Mouse (Mus musculus) ES-E14 (cell line): ENCODE results near the gene Dpf1. TPM values are rescaled to one million over a fixed set of nuclear protein-coding genes. Genes with fewer than 3 reads are reported as not detected.
A peak's percentile ranks its signal among the peaks of the same experiment; 100 is the strongest.

Source experiments
- DNase-seq: peaks from one replicate; pipeline ENCODE4 v3.0.0-alpha.2; 2013; ENCODE audit warnings: low read depth, low spot score
- H3K27ac ChIP-seq: 2 replicates; pipeline ENCODE4 v1.5.1; 2012; ENCODE audit warnings: low read depth, mild to moderate bottlenecking, low read length, moderate library complexity, mixed read lengths; ENCODE audit not compliant: poor library complexity, insufficient read depth, severe bottlenecking
- H3K36me3 ChIP-seq: 2 replicates; pipeline ENCODE4 v1.6.1; 2012; ENCODE audit warnings: mild to moderate bottlenecking, low read length, moderate library complexity, mixed read lengths; ENCODE audit not compliant: control insufficient read depth, poor library complexity, insufficient read depth, severe bottlenecking
- H3K4me1 ChIP-seq, 2 experiments: fragments of 150-350 bp in 1 of 2; sonication (generic) in 1 of 2; 2 replicates each; pipeline ENCODE4 v1.6.1; 2012; ENCODE audit warnings: low read length in 2 of 2, mild to moderate bottlenecking in 1 of 2, mixed read lengths in 1 of 2; ENCODE audit not compliant: control insufficient read depth in 2 of 2, insufficient read depth in 2 of 2, poor library complexity in 1 of 2
- H3K4me3 ChIP-seq, 2 experiments: fragments of 150-350 bp in 1 of 2; sonication (generic) in 1 of 2; 2 replicates each; pipeline ENCODE4 v1.5.1; 2012; ENCODE audit warnings: low read length in 2 of 2, low read depth in 1 of 2, mild to moderate bottlenecking in 1 of 2, mixed read lengths in 1 of 2; ENCODE audit not compliant: insufficient read depth in 1 of 2, poor library complexity in 1 of 2, severe bottlenecking in 1 of 2
- H3K9ac ChIP-seq: 2 replicates; pipeline ENCODE4 v1.6.1; 2012; ENCODE audit warnings: low read depth, mild to moderate bottlenecking, low read length, mixed read lengths; ENCODE audit not compliant: poor library complexity, insufficient read depth, severe bottlenecking
- H3K9me3 ChIP-seq: fragments of 150-350 bp; sonication (generic); 2 replicates; pipeline ENCODE4 v1.6.1; 2012; ENCODE audit warnings: low read depth, mild to moderate bottlenecking, low read length; ENCODE audit not compliant: control insufficient read depth, insufficient read depth
- CHD2 ChIP-seq: IDR thresholded peaks from 2 replicates; pipeline ENCODE4 v1.6.1; 2014; ENCODE audit warnings: mild to moderate bottlenecking, low read depth, low read length, inconsistent platforms
- HCFC1 ChIP-seq: IDR thresholded peaks from 2 replicates; pipeline ENCODE4 v1.6.1; 2012; ENCODE audit warnings: low read length, inconsistent platforms, borderline replicate concordance; ENCODE audit not compliant: insufficient read depth
- MAFK ChIP-seq: IDR thresholded peaks from 2 replicates; pipeline ENCODE4 v1.6.1; 2014; ENCODE audit warnings: mild to moderate bottlenecking, low read depth, low read length, inconsistent platforms; ENCODE audit not compliant: insufficient read depth
- ZC3H11A ChIP-seq: IDR thresholded peaks from 2 replicates; pipeline ENCODE4 v1.6.1; 2012; ENCODE audit warnings: low read depth, mild to moderate bottlenecking, inconsistent platforms, low read length, borderline replicate concordance
- ZNF384 ChIP-seq: IDR thresholded peaks from 2 replicates; pipeline ENCODE4 v1.6.1; 2012; ENCODE audit warnings: low read depth, low read length, inconsistent platforms
- in situ Hi-C, 2 experiments: fragments of 600-800 bp; cut with MboI; formaldehyde crosslinking; loops; one replicate each; pipeline ENCODE4 v1.15.1; 2025; ENCODE audit warnings: low sequenced_read_pairs in 2 of 2, inconsistent platforms in 1 of 2; ENCODE audit not compliant: unreplicated experiment in 2 of 2
- total RNA-seq: library from RNA; depleted of rRNA; stranded (reverse); fragments of 300-350 nt; gene quantifications from 2 replicates; pipeline ENCODE4 v1.2.3, GENCODE M21; 2012

Gene Dpf1
- total RNA-seq, 1 experiment: 18.0 TPM

GRCm38 (mm10) chr7:29319337-29320307 lies 15.9 kb downstream of the Dpf1 start:
- Histone ChIP-seq H3K9ac (peak overlapping the region; percentile 59; the same call in 1 of the 2 replicates), H3K4me3 (peak overlapping the region; percentile 20 to 43; a peak in 3 of 4 replicates), H3K9me3 (no peaks in the 10 kb centered on the region), H3K4me1 (peaks cover 16 to 49% of the 10 kb centered on the region in 2 experiments), H3K36me3 (peaks cover 9% of the 10 kb centered on the region), H3K27ac (peak overlapping the region; percentile 21; the same call in 1 of the 2 replicates)
- in situ Hi-C loops: no loop called here
- TF ChIP-seq CHD2 (0 out of 2 replicates have a peak, but pooled peaks have one; percentile 40), HCFC1 (no peak)
- DNase-seq: no peak

GRCm38 (mm10) chr7:29327087-29327486 lies 23.3 kb downstream of the Dpf1 start:
- Histone ChIP-seq H3K36me3 (peaks cover 19% of the 10 kb centered on the region), H3K9me3 (no peaks in the 10 kb centered on the region), H3K4me1 (peaks cover 0 to 2% of the 10 kb centered on the region in 2 experiments; a peak in 1 of 4 replicates), H3K27ac (no peak overlapping the region), H3K9ac (no peak overlapping the region), H3K4me3 (no peak overlapping the region)
- no peak for TF ChIP-seq MAFK
- no peak for TF ChIP-seq ZC3H11A
- no peak for TF ChIP-seq ZNF384
- no peak for TF ChIP-seq CHD2
- TF ChIP-seq HCFC1: no peak
- no peak for DNase-seq
- in situ Hi-C loops: no loop called here

- no peak for TF ChIP-seq ZNF384
- TF ChIP-seq CHD2: no peak
- no peak for TF ChIP-seq ZC3H11A
- no peak for TF ChIP-seq HCFC1
- TF ChIP-seq MAFK: no peak
- no peaks in the 10 kb centered on the region for H3K9me3 ChIP-seq
- peaks cover 21% of the 10 kb centered on the region for H3K36me3 ChIP-seq
- no peak overlapping the region for H3K27ac ChIP-seq
- DNase-seq: no peak
- in situ Hi-C loops: no loop called here
- peaks cover 0 to 7% of the 10 kb centered on the region in 2 experiments; a peak in 1 of 4 replicates for H3K4me1 ChIP-seq
- H3K9ac ChIP-seq: no peak overlapping the region
- no peak overlapping the region for H3K4me3 ChIP-seq
Measured at GRCm38 (mm10) chr7:29328984-29329383, 25.2 kb downstream of the Dpf1 start.

GRCm38 (mm10) chr7:29334156-29334555 lies 30.4 kb downstream of the Dpf1 start:
- Histone ChIP-seq H3K27ac (no peak overlapping the region), H3K9me3 (no peaks in the 10 kb centered on the region), H3K4me1 (peaks cover 0 to 9% of the 10 kb centered on the region in 2 experiments; a peak in 1 of 4 replicates), H3K4me3 (no peak overlapping the region), H3K9ac (no peak overlapping the region), H3K36me3 (peaks cover 23% of the 10 kb centered on the region; the same call in 1 of the 2 replicates)
- TF ChIP-seq CHD2: no peak
- TF ChIP-seq MAFK: no peak
- TF ChIP-seq ZC3H11A: no peak
- no peak for TF ChIP-seq HCFC1
- TF ChIP-seq ZNF384: no peak
- in situ Hi-C loops: no loop called here
- DNase-seq: no peak
